ENCODE assay signal across 8 mouse cellular contexts in genomic region chr3:107759929-107760581, GRCm38 (mm10). TPM values are rescaled to one million over a fixed set of nuclear protein-coding genes. Genes with fewer than 3 reads are reported as not detected.
A peak's percentile ranks its signal among the peaks of the same experiment; 100 is the strongest.
DNase-seq lines count a peak whose midpoint lies in the region; ATAC-seq and TF ChIP-seq lines count a peak whose summit lies in the region.

Gene Csf1 (minus strand): TSS chr3:107760469.

- H3K4me3 ChIP-seq in C2C12 (ENCODE audit: insufficient read depth, poor library complexity, severe bottlenecking) = peak within 1 kb of the TSS; percentile 90
- peak within 1 kb of the TSS; percentile 61 for H3K4me3 ChIP-seq in forebrain, embryonic 11.5 days (ENCODE audit: low read depth, low read length)
- H3K4me3 ChIP-seq in heart, embryonic 15.5 days = peak within 1 kb of the TSS; percentile 64
- peak within 1 kb of the TSS; percentile 61 to 64 for H3K4me3 ChIP-seq in liver, embryonic 14.5 days (ENCODE audit: insufficient read depth in 1 of 2, low read depth in 2 of 2, low read length in 2 of 2)
- peak within 1 kb of the TSS; percentile 60 for H3K4me3 ChIP-seq in neural tube, embryonic 11.5 days (ENCODE audit: low read depth, low read length)
- peak within 1 kb of the TSS; percentile 76 for H3K4me3 ChIP-seq in stomach, embryonic 16.5 days (replicated peaks; ENCODE audit: low read length)

- peak within 1 kb of the TSS; percentile 43 for H3K27ac ChIP-seq in forebrain, embryonic 11.5 days (ENCODE audit: low read depth, low read length)
- H3K27ac ChIP-seq in heart, embryonic 15.5 days = peak within 1 kb of the TSS; percentile 87
- no peak within 1 kb of the TSS for H3K27ac ChIP-seq in liver, embryonic 14.5 days
- H3K27ac ChIP-seq in neural tube, embryonic 11.5 days (ENCODE audit: low read depth, low read length) = peak within 1 kb of the TSS; percentile 49; the same call in 1 of the 2 replicates
- H3K27ac ChIP-seq in stomach, embryonic 16.5 days (ENCODE audit: low read length) = peak within 1 kb of the TSS; percentile 90

- H3K36me3 ChIP-seq in C2C12 (ENCODE audit: control insufficient read depth, insufficient read depth) = peaks cover 41% of the 10 kb centered on the region
- H3K36me3 ChIP-seq in forebrain, embryonic 11.5 days (ENCODE audit: control insufficient read depth, insufficient read depth, low read length) = no peaks in the 10 kb centered on the region
- H3K36me3 ChIP-seq in heart, embryonic 15.5 days = no peaks in the 10 kb centered on the region
- H3K36me3 ChIP-seq in liver, embryonic 14.5 days (replicated peaks; ENCODE audit: control insufficient read depth, insufficient read depth, low read depth) = no peaks in the 10 kb centered on the region
- no peaks in the 10 kb centered on the region for H3K36me3 ChIP-seq in neural tube, embryonic 11.5 days (ENCODE audit: control insufficient read depth, insufficient read depth, low read length)
- no peaks in the 10 kb centered on the region for H3K36me3 ChIP-seq in stomach, embryonic 16.5 days (ENCODE audit: control insufficient read depth, insufficient read depth, low read length)

- H3K4me1 ChIP-seq in forebrain, embryonic 11.5 days (replicated peaks; ENCODE audit: control insufficient read depth, insufficient read depth, low read length) = peaks cover 9% of the 10 kb centered on the region
- peaks cover 26% of the 10 kb centered on the region for H3K4me1 ChIP-seq in heart, embryonic 15.5 days (replicated peaks)
- peaks cover 0 to 4% of the 10 kb centered on the region in 2 experiments; a peak in 1 of 4 replicates for H3K4me1 ChIP-seq in liver, embryonic 14.5 days (replicated peaks; ENCODE audit: control insufficient read depth in 2 of 2, insufficient read depth in 2 of 2, low read length in 1 of 2)
- peaks cover 8% of the 10 kb centered on the region; the same call in 1 of the 2 replicates for H3K4me1 ChIP-seq in neural tube, embryonic 11.5 days (ENCODE audit: control insufficient read depth, insufficient read depth, low read length)
- H3K4me1 ChIP-seq in stomach, embryonic 16.5 days (ENCODE audit: control insufficient read depth, insufficient read depth, low read length) = peaks cover 22% of the 10 kb centered on the region

- peak within 1 kb of the TSS; percentile 83 for H3K9ac ChIP-seq in forebrain, embryonic 11.5 days (ENCODE audit: low read length)
- H3K9ac ChIP-seq in heart, embryonic 15.5 days = peak within 1 kb of the TSS; percentile 67
- H3K9ac ChIP-seq in liver, embryonic 14.5 days (replicated peaks) = peak within 1 kb of the TSS; percentile 37
- peak within 1 kb of the TSS; percentile 81 for H3K9ac ChIP-seq in neural tube, embryonic 11.5 days (ENCODE audit: low read length)
- H3K9ac ChIP-seq in stomach, embryonic 16.5 days (ENCODE audit: low read length) = peak within 1 kb of the TSS; percentile 93

- peaks cover 51% of the 10 kb centered on the region for H3K79me2 ChIP-seq in C2C12 (ENCODE audit: control insufficient read depth, insufficient read depth)

- H3K9me3 ChIP-seq in forebrain, embryonic 11.5 days (ENCODE audit: control insufficient read depth, low read length) = no peaks in the 10 kb centered on the region
- no peaks in the 10 kb centered on the region for H3K9me3 ChIP-seq in heart, embryonic 15.5 days (replicated peaks)
- no peaks in the 10 kb centered on the region for H3K9me3 ChIP-seq in liver, embryonic 14.5 days (ENCODE audit: control insufficient read depth, low read length)
- no peaks in the 10 kb centered on the region for H3K9me3 ChIP-seq in neural tube, embryonic 11.5 days (ENCODE audit: control insufficient read depth, low read length)
- H3K9me3 ChIP-seq in stomach, embryonic 16.5 days (replicated peaks; ENCODE audit: control insufficient read depth, low read length) = no peaks in the 10 kb centered on the region

- DNase-seq in brain, adult 2 months (ENCODE audit: low read depth, low spot score) = peak; percentile 89
- DNase-seq in forebrain, embryonic 11.5 days (ENCODE audit: low spot score) = peak; percentile 85
- peak; percentile 85 to 90 for DNase-seq in kidney, postnatal 25 days
- peak in 2 of 3 experiments; percentile 22 to 24 for DNase-seq in liver, embryonic 14.5 days (ENCODE audit: low read depth in 3 of 3, low spot score in 3 of 3)
- peak; percentile 78 for DNase-seq in neural tube, embryonic 11.5 days (ENCODE audit: low spot score)

- TF ChIP-seq EP300 in liver, embryonic 14.5 days (IDR thresholded peaks at IDR 0.05; ENCODE audit: low read depth) = no peak

- H3K79me3 ChIP-seq in C2C12 (ENCODE audit: low read depth) = peaks cover 47% of the 10 kb centered on the region

- no peaks in the 10 kb centered on the region for H3K27me3 ChIP-seq in C2C12 (ENCODE audit: control insufficient read depth, insufficient read depth, insufficient read length)
- no peaks in the 10 kb centered on the region for H3K27me3 ChIP-seq in forebrain, embryonic 11.5 days (ENCODE audit: control insufficient read depth, insufficient read depth, low read length)
- H3K27me3 ChIP-seq in heart, embryonic 15.5 days = no peaks in the 10 kb centered on the region
- peaks cover 25% of the 10 kb centered on the region for H3K27me3 ChIP-seq in liver, embryonic 14.5 days (ENCODE audit: control insufficient read depth, insufficient read depth, low read length)
- no peaks in the 10 kb centered on the region for H3K27me3 ChIP-seq in neural tube, embryonic 11.5 days (ENCODE audit: control insufficient read depth, insufficient read depth, low read length)
- 0 out of 2 replicates have a peak, but pooled peaks cover 2% of the 10 kb centered on the region for H3K27me3 ChIP-seq in stomach, embryonic 16.5 days (ENCODE audit: control insufficient read depth, insufficient read depth, low read length)

- TF ChIP-seq CTCF in C2C12 (IDR thresholded peaks at IDR 0.05; ENCODE audit: control insufficient read depth, insufficient read depth, insufficient read length) = no peak
- 0 out of 2 replicates have a peak, but pooled peaks have one; percentile 19 for TF ChIP-seq CTCF in liver, embryonic 14.5 days (IDR thresholded peaks at IDR 0.05; ENCODE audit: low read depth)

- peak; percentile 89 for ATAC-seq in forebrain, embryonic 11.5 days (replicated peaks; ENCODE audit: low FRiP score)
- peak; percentile 87 for ATAC-seq in heart, embryonic 15.5 days (replicated peaks; ENCODE audit: insufficient number of reproducible peaks, insufficient read depth, low FRiP score, low read depth)
- peak; percentile 72 for ATAC-seq in liver, embryonic 14.5 days (ENCODE audit: insufficient read depth)
- peak; percentile 80 for ATAC-seq in neural tube, embryonic 11.5 days (ENCODE audit: insufficient read depth, low FRiP score, low TSS enrichment)
- ATAC-seq in stomach, embryonic 16.5 days (ENCODE audit: insufficient read depth, low FRiP score) = peak; percentile 88

- WGBS in forebrain, embryonic 11.5 days = 1% methylated on average over 56 of the region's 56 CpGs
- under 1% methylated on average over 56 of the region's 56 CpGs for WGBS in heart, embryonic 15.5 days
- under 1% methylated on average over 56 of the region's 56 CpGs for WGBS in liver, embryonic 14.5 days (ENCODE audit: insufficient replicate concordance)
- 1% methylated on average over 46 of the region's 56 CpGs for WGBS in neural tube, embryonic 11.5 days
- under 1% methylated on average over 56 of the region's 56 CpGs for WGBS in stomach, embryonic 16.5 days

- peak within 1 kb of the TSS; percentile 87 for H3K4me2 ChIP-seq in forebrain, embryonic 11.5 days (ENCODE audit: low read depth, low read length, severe bottlenecking)
- peak within 1 kb of the TSS; percentile 87 for H3K4me2 ChIP-seq in heart, embryonic 15.5 days
- peak within 1 kb of the TSS; percentile 64 for H3K4me2 ChIP-seq in liver, embryonic 14.5 days (ENCODE audit: low read depth)
- peak within 1 kb of the TSS; percentile 80 for H3K4me2 ChIP-seq in neural tube, embryonic 11.5 days (ENCODE audit: low read depth)
- peak within 1 kb of the TSS; percentile 84 for H3K4me2 ChIP-seq in stomach, embryonic 16.5 days (ENCODE audit: low read depth, low read length)

- H3ac ChIP-seq in C2C12 (ENCODE audit: control insufficient read depth, insufficient read length, low read depth) = peak within 1 kb of the TSS; percentile 98

TF ChIP-seq in C2C12, 6 proteins besides CTCF, POLR2A, EP300 and RAD21:
- TF ChIP-seq FOSL1 (IDR thresholded peaks at IDR 0.05; ENCODE audit: insufficient read depth, low read length, poor library complexity, severe bottlenecking) (no peak), MYOG (IDR thresholded peaks at IDR 0.05; ENCODE audit: control insufficient read depth, extremely low read depth, insufficient read length) (no peak), MYOD1 (IDR thresholded peaks at IDR 0.05; ENCODE audit: control insufficient read depth, insufficient read length, low read depth) (no peak), CEBPB (IDR thresholded peaks at IDR 0.05; ENCODE audit: low read depth) (no peak), USF1 (IDR thresholded peaks at IDR 0.05; ENCODE audit: low read depth) (peak; percentile 69), MAX (IDR thresholded peaks at IDR 0.05) (peak; percentile 72)

RNA-seq across cellular contexts. Expression of gene Csf1, which starts in this region (rescaled TPM):
- polyA plus RNA-seq in C2C12 (2012; fragmentation: generic; extraction: Trizol) = 169 TPM
- 6.0 and 8.1 TPM in 2 replicates for polyA plus RNA-seq in forebrain, embryonic 11.5 days (2014; fragmentation: Nextera tagmentation; extraction: Ambion mirVana)
- polyA plus RNA-seq in heart, embryonic 15.5 days (2015; fragmentation: Nextera tagmentation; extraction: Ambion mirVana) = 8.0 and 11.2 TPM in 2 replicates
- polyA plus RNA-seq in liver, embryonic 14.5 days (2012; rRNA removed) = 3.7 and 4.4 TPM in 2 replicates
- polyA plus RNA-seq in liver, embryonic 14.5 days (2014; fragmentation: Nextera tagmentation; extraction: Ambion mirVana) = 5.9 and 6.1 TPM in 2 replicates
- polyA plus RNA-seq in neural tube, embryonic 11.5 days (2014; fragmentation: Nextera tagmentation; extraction: Ambion mirVana) = 5.6 and 6.0 TPM in 2 replicates
- 19.2 and 20.2 TPM in 2 replicates for polyA plus RNA-seq in stomach, embryonic 16.5 days (2015; fragmentation: Nextera tagmentation; extraction: Ambion mirVana)

Comparison
In these comparisons a context has a peak if more than half of its experiments do, and no peak if none do; other contexts are left out.
1. DNase-seq: peak in every context shown above with its lines; median percentile 89 in brain, adult 2 months; 88 in kidney, postnatal 25 days; 85 in forebrain, embryonic 11.5 days; 78 in neural tube, embryonic 11.5 days; 23 in liver, embryonic 14.5 days.
2. H3K9ac ChIP-seq: peak in every context shown above with its lines; median percentile 93 in stomach, embryonic 16.5 days; 83 in forebrain, embryonic 11.5 days; 81 in neural tube, embryonic 11.5 days; 67 in heart, embryonic 15.5 days; 37 in liver, embryonic 14.5 days.